Mouse (Mus musculus) neural tube, embryonic 10.5 days (tissue): ENCODE measurements around the gene Kdm6b.
A peak's percentile ranks its signal among the peaks of the same experiment; 100 is the strongest.

Source experiments
- DNase-seq: peaks from one replicate; pipeline ENCODE4 v3.0.0-alpha.2; 2017; ENCODE audit warnings: low spot score; ENCODE audit errors: extremely low spot score

Gene Kdm6b

DNA sequence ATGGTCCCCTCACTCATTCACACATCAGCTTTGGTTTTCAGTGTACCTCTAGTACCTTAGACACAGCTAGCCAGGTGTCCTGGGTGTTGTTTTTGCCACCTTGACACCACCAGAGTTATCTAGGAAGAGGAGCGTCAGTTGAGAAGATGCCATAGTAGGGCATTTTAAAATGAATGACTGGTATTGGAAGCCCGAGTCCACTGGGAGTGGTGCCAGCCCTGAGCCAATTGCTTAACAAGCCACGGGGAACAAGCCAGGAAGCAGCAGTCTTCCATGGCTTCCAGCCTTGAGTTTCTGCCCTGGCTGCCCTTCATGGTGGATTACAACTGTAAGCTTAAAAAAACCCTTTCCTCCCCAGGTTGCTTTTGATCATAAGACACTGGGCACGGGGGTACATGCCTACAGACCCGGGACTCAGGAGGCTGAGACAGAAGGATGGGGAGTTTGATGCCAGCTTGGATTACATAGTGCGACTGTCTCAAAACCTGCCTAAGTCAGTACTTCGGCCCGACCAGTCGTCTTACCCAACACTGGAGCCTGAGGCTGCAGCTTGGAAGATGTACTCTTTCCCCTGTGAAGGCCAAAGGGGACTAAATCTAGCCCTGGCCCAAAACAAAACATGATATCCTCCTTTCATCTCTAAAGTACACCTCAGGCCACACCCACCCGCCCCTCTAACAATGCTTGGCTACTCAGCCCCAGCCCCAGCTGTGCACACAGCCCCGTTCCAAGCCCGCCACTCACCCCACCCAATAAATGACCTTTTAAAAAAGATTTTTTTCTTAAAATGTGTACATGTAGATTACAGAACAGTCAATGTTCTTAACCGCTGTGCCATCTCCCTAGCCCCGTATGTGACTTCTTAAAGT lies 23.7 kb downstream of the Kdm6b start:
- DNase-seq, result no peak

- DNase-seq, result no peak
These were observed 24.8 kb downstream of the Kdm6b start for GRCm38 (mm10) chr11:69388680-69389079.

- DNase-seq, result no peak
These were observed 26.7 kb downstream of the Kdm6b start for GRCm38 (mm10) chr11:69386758-69387157.

- DNase-seq, result no peak
These were observed 28.5 kb downstream of the Kdm6b start for GRCm38 (mm10) chr11:69384979-69385378.

DNA sequence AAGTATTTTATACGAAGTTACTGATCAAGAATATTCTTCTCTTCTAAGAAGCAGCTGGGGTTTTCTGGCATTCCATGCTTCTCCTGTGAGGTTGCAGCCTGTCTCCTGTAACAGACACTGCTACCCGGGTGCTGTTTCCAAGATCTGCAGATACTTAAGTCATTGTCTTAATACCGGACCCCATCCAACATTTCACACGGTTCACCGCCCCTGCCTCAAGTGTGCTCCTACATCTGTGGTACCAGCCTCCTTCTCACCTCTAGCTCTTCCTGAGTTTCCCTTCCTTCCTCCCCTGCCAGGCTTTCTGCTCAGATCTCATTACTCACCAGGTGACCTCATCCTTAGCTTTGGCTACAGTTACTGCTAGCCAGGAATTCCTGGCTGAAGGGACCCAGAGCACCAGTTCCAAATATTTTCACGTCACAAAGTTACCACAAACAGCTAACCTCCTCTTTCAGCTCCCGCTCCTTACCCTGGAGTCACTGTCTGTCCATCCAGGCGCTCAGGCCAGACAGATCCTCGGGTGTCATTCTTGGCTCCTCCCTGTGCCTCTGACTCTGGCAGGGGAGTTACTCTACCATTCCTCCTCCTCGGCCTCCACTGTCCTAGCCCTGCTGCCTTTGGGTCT lies 30.9 kb downstream of the Kdm6b start:
- DNase-seq, result no peak

DNA sequence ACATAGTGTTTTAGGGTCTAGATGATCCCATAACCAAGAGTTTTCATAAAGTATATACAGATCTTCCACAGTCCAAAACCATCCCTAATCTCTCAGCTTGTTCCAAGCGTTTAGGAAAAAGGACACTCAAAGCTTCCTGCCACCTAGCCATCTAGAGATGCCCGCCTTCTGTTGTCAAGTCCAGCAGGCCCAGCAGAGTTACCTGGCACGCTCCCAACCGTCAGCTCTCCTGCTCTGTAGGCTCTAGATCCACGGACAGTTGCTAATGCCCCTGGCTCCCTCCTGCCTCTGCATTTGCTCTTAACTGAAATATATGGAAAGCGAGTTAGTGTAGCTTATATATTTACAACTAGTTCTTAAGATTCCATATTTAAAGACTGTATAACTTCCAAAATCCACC lies 32.1 kb downstream of the Kdm6b start:
- DNase-seq, result no peak

GRCm38 (mm10) chr11:69379600-69379999 lies 33.9 kb downstream of the Kdm6b start:
- DNase-seq, result no peak

DNA sequence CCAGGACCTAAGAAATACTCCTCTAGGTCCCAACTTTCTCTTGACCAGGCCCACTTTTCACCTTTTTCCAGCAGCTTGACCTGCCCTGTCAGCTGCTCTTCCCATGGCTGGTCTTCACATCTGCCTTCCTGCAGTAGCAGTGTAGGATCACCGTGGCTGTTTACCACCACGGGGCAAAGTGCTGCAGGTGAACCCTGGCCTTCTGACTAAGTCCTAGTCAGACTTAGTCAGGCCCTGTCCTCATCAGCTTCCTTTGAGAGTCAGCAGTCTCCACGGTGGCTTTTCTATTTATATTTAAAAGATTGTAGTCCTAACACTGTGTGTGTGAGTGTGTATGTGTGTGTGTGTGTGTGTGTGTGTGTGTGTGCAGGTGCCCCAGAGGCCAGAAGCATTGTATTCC lies 35.7 kb downstream of the Kdm6b start:
- no peak for DNase-seq

DNA sequence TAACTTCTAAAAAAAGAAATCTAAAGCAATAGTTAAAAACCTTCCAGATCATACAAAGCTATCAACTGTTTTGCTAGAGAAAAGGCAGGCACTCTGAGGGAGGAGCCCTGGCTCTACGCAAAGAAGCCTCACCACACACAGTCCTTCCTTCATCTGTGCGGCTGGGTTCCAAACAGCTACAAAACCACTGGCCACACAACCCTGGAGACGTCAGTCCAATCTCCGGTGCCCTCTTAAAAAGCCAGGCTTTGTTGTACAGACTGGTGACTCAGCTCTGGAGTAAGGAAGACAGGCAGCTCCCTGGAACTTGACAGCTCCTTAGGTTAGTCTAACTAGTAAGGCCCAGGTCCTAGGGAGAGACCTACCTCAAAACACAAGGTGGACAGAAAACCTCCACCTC lies 37.8 kb downstream of the Kdm6b start:
- DNase-seq, result no peak

- no peak for DNase-seq
These were observed 40.1 kb downstream of the Kdm6b start for GRCm38 (mm10) chr11:69373223-69373965.

- DNase-seq, result no peak
These were observed 40.7 kb downstream of the Kdm6b start for GRCm38 (mm10) chr11:69372780-69373170.

DNA sequence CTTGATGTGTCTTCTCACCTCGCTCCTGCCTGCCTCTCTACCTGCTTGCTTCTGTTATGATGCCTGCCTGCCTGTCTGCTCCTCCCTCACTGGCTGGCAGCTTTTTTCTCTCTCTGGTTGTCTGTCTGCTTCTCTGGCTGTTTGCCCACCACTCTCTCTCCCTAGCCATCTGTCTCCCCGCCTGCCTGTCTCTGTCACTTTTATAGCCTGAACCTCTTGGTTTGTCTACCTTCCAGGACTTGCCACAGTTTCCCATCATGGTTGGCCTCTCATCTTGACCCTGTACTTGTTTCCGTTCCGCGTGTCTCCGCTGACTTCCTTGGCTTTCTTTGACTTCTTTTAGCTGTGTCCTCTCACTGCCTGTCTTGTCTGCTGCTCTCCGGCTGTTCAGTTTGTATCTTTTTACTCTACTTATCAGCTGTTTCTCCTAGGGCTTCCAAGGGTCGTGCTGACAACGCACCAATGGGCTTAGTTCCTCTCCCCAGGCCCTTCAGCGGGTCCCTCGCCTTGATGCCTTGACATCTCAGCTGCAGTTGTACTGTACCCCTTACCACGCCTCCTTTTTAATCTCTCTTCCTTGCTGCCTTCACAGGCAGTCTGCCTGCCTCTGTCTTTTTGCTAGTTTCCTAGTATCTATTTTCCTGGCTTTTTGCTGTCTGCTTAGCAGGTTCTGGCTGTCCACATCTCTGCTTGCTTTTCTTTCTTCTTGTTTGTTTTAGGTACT lies 41.3 kb downstream of the Kdm6b start:
- no peak for DNase-seq

DNA sequence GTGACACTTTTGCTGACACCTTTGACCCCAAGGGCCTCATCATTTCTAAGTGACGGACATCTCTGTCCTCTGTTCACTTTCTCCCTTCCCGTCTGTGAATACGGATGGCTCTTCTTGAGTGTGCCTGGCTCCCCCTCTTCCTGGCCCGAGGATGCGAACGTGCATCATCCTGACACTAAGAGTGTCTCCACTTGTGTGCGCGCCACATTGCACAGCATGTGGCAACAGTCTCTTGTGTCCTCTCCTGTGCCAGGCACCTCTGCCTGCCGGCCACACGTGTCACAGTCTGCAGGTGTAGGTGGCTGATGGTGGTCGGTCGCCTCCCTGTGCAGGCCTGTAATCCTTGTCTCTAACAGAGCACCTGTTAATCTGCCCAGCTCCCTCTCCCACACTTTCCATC lies 41.9 kb downstream of the Kdm6b start:
- DNase-seq, result peak; percentile 31

- no peak for DNase-seq
These were observed 42.7 kb downstream of the Kdm6b start for GRCm38 (mm10) chr11:69370817-69371215.

DNA sequence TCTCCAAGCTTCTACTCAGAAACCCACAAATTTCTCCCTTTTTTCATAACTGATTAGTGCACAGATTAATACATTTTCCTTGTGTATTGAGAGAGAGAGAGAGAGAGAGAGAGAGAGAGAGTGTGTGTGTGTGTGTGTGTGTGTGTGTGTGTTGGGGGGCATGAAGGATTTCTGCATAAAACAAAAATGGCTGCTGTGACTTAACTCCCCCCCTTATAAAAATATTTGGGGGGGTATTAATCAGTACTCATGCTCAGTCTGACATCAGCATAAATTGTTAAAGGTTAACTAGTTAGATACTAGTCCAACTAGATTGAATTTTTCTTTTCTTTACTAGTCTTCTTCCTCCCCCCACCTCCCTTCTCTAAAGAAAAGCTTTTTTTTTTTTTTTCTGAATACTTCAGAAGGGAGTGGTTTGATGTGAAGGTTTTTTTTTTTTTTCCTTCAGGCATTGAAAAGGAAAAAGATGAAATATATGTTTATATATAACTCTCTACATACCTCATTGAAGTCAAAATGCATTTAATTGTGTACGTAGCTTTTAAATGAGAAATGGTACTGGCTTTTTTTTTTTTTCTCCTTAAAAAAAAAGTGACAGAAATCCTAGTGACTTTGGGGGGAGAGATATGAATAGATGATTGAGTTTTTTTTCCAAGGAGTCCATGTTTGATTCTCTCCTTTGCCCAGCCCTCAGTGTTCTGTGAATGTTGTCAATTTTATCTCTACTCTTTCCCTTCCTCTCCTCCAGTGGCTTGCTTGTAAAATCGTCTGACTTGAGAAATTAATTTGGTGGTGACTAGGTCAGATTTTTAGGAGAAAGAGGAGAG lies 43.3 kb downstream of the Kdm6b start:
- DNase-seq, result no peak

DNA sequence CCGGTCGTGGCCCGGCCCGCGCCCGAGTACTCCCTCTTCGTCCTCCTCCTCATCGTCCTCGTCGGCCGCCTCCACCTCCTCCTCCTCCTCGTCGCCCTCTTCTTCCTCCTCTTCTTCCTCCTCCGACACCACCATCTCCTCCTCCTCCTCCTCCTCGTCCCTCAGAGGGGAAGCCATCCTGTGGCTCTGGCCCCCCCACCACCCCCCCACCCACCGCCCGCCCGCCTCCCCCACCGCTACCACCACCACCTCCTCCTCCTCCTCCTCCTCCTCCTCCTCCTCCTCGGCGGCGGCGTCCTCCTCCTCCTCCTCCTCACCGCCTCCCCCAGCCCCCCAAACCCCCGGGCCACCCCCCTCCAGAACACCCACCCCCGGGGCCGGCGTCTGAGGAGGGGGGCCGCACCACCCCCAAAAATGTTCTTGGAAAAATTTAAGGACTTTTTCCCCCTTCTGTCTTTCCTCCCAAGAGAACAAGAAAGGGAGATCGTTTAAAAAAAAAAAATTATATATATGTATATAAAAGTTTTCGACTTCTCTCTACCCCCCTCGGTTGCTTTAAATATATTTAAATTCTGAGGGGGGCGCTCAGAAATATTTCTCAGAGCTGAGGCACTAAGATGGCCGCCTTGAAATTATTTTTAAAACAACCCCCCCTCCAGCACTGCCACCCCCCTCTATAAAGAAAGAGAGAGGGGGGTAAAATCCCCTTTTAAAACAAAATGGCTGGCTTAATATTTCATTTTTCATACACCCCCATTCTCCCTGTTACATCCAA lies 44.1 kb downstream of the Kdm6b start, which contains the start of gene Chd3:
TSS of gene Chd3 (minus strand) at position 192 of the 775 bp plus-strand sequence.
- peak; percentile 58 for DNase-seq

DNA sequence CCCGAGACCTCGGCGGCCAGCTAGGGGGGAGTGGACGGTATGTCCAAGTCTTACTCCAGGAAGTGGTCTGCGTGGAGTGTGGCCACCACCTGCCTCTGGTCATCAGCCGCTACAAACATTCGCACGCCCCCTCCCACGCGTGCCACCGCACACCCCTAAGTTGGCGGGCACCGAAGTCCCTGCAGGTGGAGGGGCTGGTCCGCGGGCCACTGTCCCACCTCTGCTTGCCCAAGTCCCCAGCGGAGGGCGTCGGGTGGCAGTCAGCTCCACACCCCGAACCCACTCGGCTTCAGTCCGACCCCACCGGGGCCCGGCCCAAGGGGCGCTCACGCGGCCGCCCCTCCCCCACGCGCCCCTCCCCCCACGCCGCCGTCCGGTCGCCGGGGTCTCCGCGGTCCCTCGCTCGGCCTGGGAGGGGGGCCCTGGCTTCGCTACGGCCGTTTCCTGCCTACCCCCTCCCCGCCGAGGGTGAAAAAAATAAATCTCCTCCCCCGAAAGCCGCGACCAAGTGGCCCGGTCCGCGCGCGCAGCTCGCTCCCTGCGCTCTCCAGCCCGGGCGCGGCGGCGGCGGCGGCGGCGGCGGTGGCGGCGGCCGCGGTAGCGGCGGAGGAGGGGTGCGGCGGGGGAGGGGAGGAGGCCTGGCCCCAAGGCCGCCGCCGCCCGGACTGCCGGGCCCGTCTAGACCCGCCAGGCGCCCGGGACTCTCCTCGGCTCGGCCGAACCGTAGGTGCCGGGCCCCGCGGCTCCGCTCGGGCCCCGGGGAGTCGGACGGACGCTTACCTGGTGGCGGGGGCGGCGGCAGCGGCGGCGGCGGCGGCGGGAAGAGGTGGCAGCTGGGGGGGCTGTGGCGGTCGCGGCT lies 44.9 kb downstream of the Kdm6b start:
- peak; percentile 78 for DNase-seq

DNA sequence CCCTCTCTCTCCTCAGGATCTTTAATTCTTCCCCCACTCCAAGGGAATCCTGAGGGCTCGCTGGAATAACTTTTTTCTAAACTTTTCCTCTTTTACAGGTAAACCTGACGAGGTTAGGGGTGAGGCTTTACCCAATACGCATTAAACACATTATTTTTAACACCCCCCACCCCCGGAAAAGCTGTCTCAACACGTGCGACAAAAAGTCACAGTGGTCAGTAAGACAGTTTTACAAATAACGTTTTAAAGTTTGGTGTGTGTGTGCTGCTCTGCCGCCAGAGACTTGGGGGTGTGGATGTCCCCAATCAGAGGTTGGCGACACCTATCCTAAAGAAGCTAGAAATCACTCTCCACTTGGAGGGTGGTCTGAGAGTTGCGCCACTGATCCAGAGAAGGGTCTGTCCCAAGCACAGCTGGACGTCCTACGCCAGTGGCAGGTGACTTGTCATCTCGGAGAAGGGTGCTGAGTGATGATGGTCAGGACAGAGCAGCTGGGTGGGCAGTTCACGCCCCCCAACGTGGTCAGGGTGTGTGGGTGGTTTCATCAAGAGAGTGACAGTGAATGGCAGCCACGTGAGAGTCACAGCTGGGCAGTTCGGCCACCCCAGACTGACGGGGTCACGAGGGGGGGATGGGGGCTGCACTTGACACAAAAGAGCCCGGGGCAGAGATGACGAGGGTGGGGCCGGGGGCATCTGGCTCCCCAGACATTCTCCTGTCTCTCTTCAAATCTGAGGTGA lies 45.7 kb downstream of the Kdm6b start:
- DNase-seq, result no peak
